ENCODE assay signal across 27 mouse cellular contexts in the genomic region with DNA sequence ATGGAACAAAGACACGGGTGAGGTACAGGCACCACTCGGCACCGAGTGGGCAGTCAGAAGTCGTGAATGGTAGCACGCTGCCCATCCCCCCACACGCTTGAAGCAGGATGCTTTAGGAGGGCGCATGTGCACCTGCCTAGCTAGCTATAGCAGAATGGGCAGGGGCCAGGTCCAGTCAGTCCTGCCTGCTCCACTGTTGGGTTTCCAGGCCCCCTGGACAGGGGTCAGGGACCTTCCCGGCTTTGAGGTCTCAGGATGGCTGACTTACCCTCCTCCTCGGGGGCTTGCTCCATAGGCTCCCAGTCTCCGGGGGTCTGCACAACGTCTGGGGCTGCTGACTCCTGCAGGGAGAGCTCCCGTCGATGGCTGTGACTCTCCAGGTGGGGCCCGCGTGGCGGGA. TPM values are rescaled to one million over a fixed set of nuclear protein-coding genes. Genes with fewer than 3 reads are reported as not detected.
DNase-seq lines count a peak whose midpoint lies in the region; ATAC-seq and TF ChIP-seq lines count a peak whose summit lies in the region.
"Had no signal": no experiment of that assay in that cellular context is flagged by ENCODE, and none has a peak within 500 bp of the region (broad histone marks: within the 10 kb centered on the region; RNA-seq: fewer than 3 reads in every experiment).

No protein-coding gene starts in this region.

- no peak for TF ChIP-seq POLR2A in heart, adult 2 months (IDR thresholded peaks at IDR 0.05; ENCODE audit: insufficient read depth, low read depth, low read length)
- no peak for TF ChIP-seq POLR2A in testis, adult 2 months (IDR thresholded peaks at IDR 0.05; ENCODE audit: control insufficient read depth, low read depth, low read length)

- WGBS in forebrain, embryonic 10.5 days: 86% methylated on average over 16 of the region's 16 CpGs
- WGBS in forebrain, postnatal 0 days: 90% methylated on average over 16 of the region's 16 CpGs
- 86% methylated on average over 16 of the region's 16 CpGs for WGBS in heart, adult 2 months
- WGBS in limb, embryonic 10.5 days: 89% methylated on average over 16 of the region's 16 CpGs

- H3K4me3 ChIP-seq in forebrain, embryonic 10.5 days: no peak overlapping the region
- H3K4me3 ChIP-seq in forebrain, postnatal 0 days (ENCODE audit: low read depth, low read length): no peak overlapping the region
- H3K4me3 ChIP-seq in heart, adult 2 months: no peak overlapping the region
- peak overlapping the region; percentile 1; the same call in 1 of the 2 replicates for H3K4me3 ChIP-seq in testis, adult 2 months (ENCODE audit: control insufficient read depth, low read depth, low read length)
- peak overlapping the region; percentile 6; the same call in 1 of the 2 replicates for H3K4me3 ChIP-seq in limb, embryonic 10.5 days
- H3K4me3 ChIP-seq: embryonic facial prominence, embryonic 10.5 days; embryonic facial prominence, embryonic 12.5 days; forebrain, embryonic 12.5 days had no signal

- intact Hi-C loops in heart, adult 2 months (cut with DNase I): no loop called here

- H3K4me2 ChIP-seq in forebrain, postnatal 0 days (ENCODE audit: low read depth): no peak overlapping the region
- H3K4me2 ChIP-seq: embryonic facial prominence, embryonic 12.5 days; forebrain, embryonic 12.5 days had no signal

- 0 out of 2 replicates have a peak overlapping the region, but pooled peaks have one; percentile 32 for H3K27ac ChIP-seq in forebrain, embryonic 10.5 days
- H3K27ac ChIP-seq in forebrain, postnatal 0 days (ENCODE audit: low read depth, low read length): no peak overlapping the region
- no peak overlapping the region for H3K27ac ChIP-seq in heart, adult 2 months
- H3K27ac ChIP-seq in testis, adult 2 months (ENCODE audit: control insufficient read depth, insufficient read depth, low read depth, low read length): no peak overlapping the region
- no peak overlapping the region; the same call in 1 of the 2 replicates for H3K27ac ChIP-seq in limb, embryonic 10.5 days
- H3K27ac ChIP-seq: embryonic facial prominence, embryonic 10.5 days; embryonic facial prominence, embryonic 12.5 days; forebrain, embryonic 12.5 days had no signal

- no peaks in the 10 kb centered on the region for H3K79me2 ChIP-seq in heart, adult 2 months (replicated peaks; ENCODE audit: control insufficient read depth, insufficient read depth, low read length)

- H3K9ac ChIP-seq in forebrain, postnatal 0 days: no peak overlapping the region
- no peak overlapping the region for H3K9ac ChIP-seq in heart, adult 2 months (ENCODE audit: low read depth, low read length)
- H3K9ac ChIP-seq: embryonic facial prominence, embryonic 12.5 days; forebrain, embryonic 12.5 days had no signal

- DNase-seq in forebrain, embryonic 10.5 days (ENCODE audit: extremely low spot score, low spot score): no peak
- DNase-seq in forebrain, postnatal 0 days: no peak
- peak; percentile 90 for DNase-seq in heart, adult 11 months
- no peak for DNase-seq in heart, adult 2 months
- no peak for DNase-seq in testis, postnatal 14 days (ENCODE audit: low spot score)
- no peak for DNase-seq in limb, embryonic 10.5 days (ENCODE audit: low spot score)
- DNase-seq in urinary bladder, adult 18-20 months (ENCODE audit: low spot score in 2 of 2): no peak
- DNase-seq: adrenal gland, adult 8-10 months; adrenal gland, postnatal 14 days; adrenal gland, postnatal 36 days; B cell, adult 2 months; cerebellum, adult 11-12 months; cerebellum, adult 2 months; cerebellum, adult 9-10 months; cerebellum, postnatal 10 days; cerebellum, postnatal 25 days had no signal

- no peak for TF ChIP-seq EP300 in heart, adult 2 months (IDR thresholded peaks at IDR 0.05; ENCODE audit: insufficient read depth, low read depth, low read length)

- H3K36me3 ChIP-seq in forebrain, embryonic 10.5 days (replicated peaks): peaks cover 32% of the 10 kb centered on the region
- H3K36me3 ChIP-seq in forebrain, postnatal 0 days (ENCODE audit: insufficient read depth): peaks cover 16% of the 10 kb centered on the region; the same call in 1 of the 2 replicates
- no peaks in the 10 kb centered on the region for H3K36me3 ChIP-seq in heart, adult 2 months (ENCODE audit: control insufficient read depth, insufficient read depth, low read length)
- peaks cover 1% of the 10 kb centered on the region; the same call in 1 of the 2 replicates for H3K36me3 ChIP-seq in testis, adult 2 months (ENCODE audit: control insufficient read depth, insufficient read depth, low read length)
- no peaks in the 10 kb centered on the region for H3K36me3 ChIP-seq in limb, embryonic 10.5 days
- H3K36me3 ChIP-seq: embryonic facial prominence, embryonic 12.5 days had no signal

- no peak for TF ChIP-seq CTCF in forebrain, postnatal 0 days (IDR thresholded peaks at IDR 0.05; ENCODE audit: low read depth)
- no peak for TF ChIP-seq CTCF in heart, adult 2 months (IDR thresholded peaks at IDR 0.05)
- TF ChIP-seq CTCF in testis, adult 2 months (IDR thresholded peaks at IDR 0.05; ENCODE audit: control insufficient read depth, insufficient read depth, insufficient replicate concordance, low read depth, low read length): no peak

- H3K27me3 ChIP-seq in forebrain, embryonic 10.5 days (ENCODE audit: poor library complexity, severe bottlenecking): no peaks in the 10 kb centered on the region
- H3K27me3 ChIP-seq in forebrain, postnatal 0 days (ENCODE audit: insufficient read depth, low read length): no peaks in the 10 kb centered on the region
- no peaks in the 10 kb centered on the region for H3K27me3 ChIP-seq in heart, adult 2 months (ENCODE audit: control insufficient read depth, insufficient read depth, low read length)
- no peaks in the 10 kb centered on the region for H3K27me3 ChIP-seq in testis, adult 2 months (ENCODE audit: control insufficient read depth, insufficient read depth, low read length)
- H3K27me3 ChIP-seq in limb, embryonic 10.5 days (ENCODE audit: low read depth, poor library complexity, severe bottlenecking): no peaks in the 10 kb centered on the region
- H3K27me3 ChIP-seq: CH12.LX; embryonic facial prominence, embryonic 12.5 days; forebrain, embryonic 12.5 days; Patski had no signal

- no peak for ATAC-seq in forebrain, postnatal 0 days
- ATAC-seq: activated CD4-positive, CD25-positive, alpha-beta regulatory T cell, adult 4 months; CD4-positive, CD25-positive, alpha-beta regulatory T cell, adult 4 months; forebrain, embryonic 14.5 days; forebrain, embryonic 16.5 days; Patski had no signal

- H3K4me1 ChIP-seq in forebrain, embryonic 10.5 days: no peaks in the 10 kb centered on the region; the same call in 1 of the 2 replicates
- no peaks in the 10 kb centered on the region for H3K4me1 ChIP-seq in forebrain, postnatal 0 days (ENCODE audit: insufficient read depth)
- H3K4me1 ChIP-seq in heart, adult 2 months (ENCODE audit: control insufficient read depth, insufficient read depth, low read length): no peaks in the 10 kb centered on the region
- H3K4me1 ChIP-seq in testis, adult 2 months (ENCODE audit: control insufficient read depth, insufficient read depth, low read length): peaks cover 8% of the 10 kb centered on the region
- H3K4me1 ChIP-seq in limb, embryonic 10.5 days: no peaks in the 10 kb centered on the region
- H3K4me1 ChIP-seq: embryonic facial prominence, embryonic 10.5 days; embryonic facial prominence, embryonic 12.5 days; forebrain, embryonic 12.5 days had no signal

- no peaks in the 10 kb centered on the region for H3K9me3 ChIP-seq in forebrain, embryonic 10.5 days
- no peaks in the 10 kb centered on the region for H3K9me3 ChIP-seq in forebrain, postnatal 0 days (ENCODE audit: low read length)
- H3K9me3 ChIP-seq in limb, embryonic 10.5 days (replicated peaks): no peaks in the 10 kb centered on the region
- H3K9me3 ChIP-seq: embryonic facial prominence, embryonic 10.5 days; embryonic facial prominence, embryonic 12.5 days; forebrain, embryonic 12.5 days; G1E had no signal

RNA-seq across cellular contexts. Expression of a gene that starts 27.0 kb away (rescaled TPM):
- polyA plus RNA-seq in forebrain, embryonic 10.5 days (2016; fragmentation: Nextera tagmentation; extraction: Ambion mirVana): 9.2 and 11.0 TPM in 2 replicates
- total RNA-seq in forebrain, postnatal 0 days (2014; rRNA removed): 4.0 and 5.3 TPM in 2 replicates
- polyA plus RNA-seq in forebrain, postnatal 0 days (2015; fragmentation: Nextera tagmentation; extraction: Ambion mirVana): 3.1 and 3.6 TPM in 2 replicates
- total RNA-seq in heart, adult 2 months (2021): 1 to 10 TPM; 6.8 to 7.1 TPM
- polyA plus RNA-seq in heart, adult 2 months (2012; rRNA removed): 13.9 and 16.3 TPM in 2 replicates
- polyA plus RNA-seq in testis, adult 2 months (2012; rRNA removed): 10.8 and 11.1 TPM in 2 replicates
- 5.9 and 9.4 TPM in 2 replicates for polyA plus RNA-seq in limb, embryonic 10.5 days (2016; fragmentation: Nextera tagmentation; extraction: Ambion mirVana)

RNA-seq across cellular contexts. Expression of a gene that starts 52.4 kb away (rescaled TPM):
- 2.8 and 3.9 TPM in 2 replicates for polyA plus RNA-seq in forebrain, embryonic 10.5 days (2016; fragmentation: Nextera tagmentation; extraction: Ambion mirVana)
- total RNA-seq in forebrain, postnatal 0 days (2014; rRNA removed): 6.4 and 11.1 TPM in 2 replicates
- 2.4 and 3.1 TPM in 2 replicates for polyA plus RNA-seq in forebrain, postnatal 0 days (2015; fragmentation: Nextera tagmentation; extraction: Ambion mirVana)
- total RNA-seq in heart, adult 2 months (2021): 10 to 100 TPM; 18.9 to 21.7 TPM
- 21.4 and 31.6 TPM in 2 replicates for polyA plus RNA-seq in heart, adult 2 months (2012; rRNA removed)
- polyA plus RNA-seq in testis, adult 2 months (2012; rRNA removed): 44.0 and 47.8 TPM in 2 replicates
- polyA plus RNA-seq in limb, embryonic 10.5 days (2016; fragmentation: Nextera tagmentation; extraction: Ambion mirVana): 1.1 and 1.3 TPM in 2 replicates

Comparison
In these comparisons a context has a peak if more than half of its experiments do, and no peak if none do; other contexts are left out.
1. H3K4me3 ChIP-seq: peak in testis, adult 2 months (single experiment) and limb, embryonic 10.5 days (single experiment); none in forebrain, embryonic 10.5 days (single experiment), forebrain, postnatal 0 days (single experiment) and heart, adult 2 months (single experiment).